Mouse (Mus musculus) lung, postnatal 0 days (tissue): ENCODE results near the gene Tfcp2.

Source experiments
- CTCF ChIP-seq: IDR thresholded peaks from 2 replicates; pipeline ENCODE4 v1.5.1; 2016; ENCODE audit warnings: antibody characterized with exemption, mild to moderate bottlenecking
- EP300 ChIP-seq: IDR thresholded peaks from 2 replicates; pipeline ENCODE4 v1.6.1; 2016; ENCODE audit warnings: antibody characterized with exemption, mild to moderate bottlenecking, control low read depth

- no peak for TF ChIP-seq CTCF
- TF ChIP-seq EP300, result no peak
Observed at GRCm38 (mm10) chr15:100592817-100593216, 41.0 kb upstream of the Tfcp2 start.
